Mouse (Mus musculus): ENCODE measurements at regions not wholly inside any gene's neighbourhood (a gene's known extent, or its start where the extent isn't known, plus 50 kb on each side); places are given as distances from the start of the nearest gene placed in this dataset.

DNA sequence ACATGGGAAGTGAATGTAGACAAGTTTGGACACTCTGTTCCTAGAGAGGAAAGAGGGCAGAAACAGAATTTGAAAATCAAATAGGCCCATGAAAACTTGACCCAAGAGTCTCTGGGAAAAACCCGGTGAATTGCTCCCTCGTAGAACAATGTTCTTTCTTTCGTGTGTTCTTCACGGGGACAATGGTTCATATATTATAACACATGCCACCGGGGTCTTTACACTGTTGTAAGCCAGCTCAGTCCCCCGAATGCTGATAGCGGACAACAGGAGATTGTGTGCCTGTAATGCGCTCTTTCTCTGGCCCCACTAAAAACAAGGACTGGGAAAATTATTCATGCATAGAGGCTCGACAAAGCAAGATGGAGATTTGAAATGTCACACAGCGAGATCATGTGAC is 225.4 kb upstream of the Irx4 start:
- no peak for TF ChIP-seq CTCF (IDR thresholded peaks at IDR 0.05; ENCODE audit: borderline replicate concordance, control insufficient read depth, extremely low read depth, insufficient read depth, low read length, poor library complexity)
- no peak for TF ChIP-seq POLR2A (IDR thresholded peaks at IDR 0.05; ENCODE audit: control insufficient read depth, extremely low read depth, insufficient read depth, low read length, poor library complexity)
